Mouse (Mus musculus) cerebellum, adult 2 months (tissue): Measurements from ENCODE around the gene Filip1l.

Experiments
- CTCF ChIP-seq: fragments of 200-500 bp; IDR thresholded peaks from 2 replicates; pipeline ENCODE4 v1.5.1; 2011; ENCODE audit warnings: low read depth, mild to moderate bottlenecking, control low read depth, low read length, moderate library complexity, borderline replicate concordance; ENCODE audit not compliant: insufficient read depth
- POLR2A ChIP-seq: fragments of 200-500 bp; IDR thresholded peaks from 2 replicates; pipeline ENCODE4 v1.6.1; 2011; ENCODE audit warnings: low read length, control low read depth, borderline replicate concordance; ENCODE audit not compliant: insufficient read depth

GRCm38 (mm10) chr16:57566215-57566614 lies 213.3 kb downstream of the Filip1l start:
- TF ChIP-seq POLR2A (no peak), CTCF (no peak)
